Mouse (Mus musculus) CH12.LX (cell line): Measurements from ENCODE around the gene Zfp629. TPM values are rescaled to one million over a fixed set of nuclear protein-coding genes. Genes with fewer than 3 reads are reported as not detected.
"Not testable (repeated sequence)": the region's sequence is repeated elsewhere in the genome, so short reads cannot be mapped to it uniquely, and the experiment has no call there.

Experiments used
- DNase-seq: peaks from one replicate; pipeline ENCODE4 v3.0.0-alpha.2; 2013; ENCODE audit errors: extremely low read depth
- H3K27ac ChIP-seq: 2 replicates; pipeline ENCODE4 v1.5.1; 2012; ENCODE audit warnings: low read depth, mild to moderate bottlenecking, control low read depth, moderate library complexity; ENCODE audit not compliant: insufficient read depth
- H3K27me3 ChIP-seq: replicated peaks from 2 replicates; pipeline ENCODE3; 2012; ENCODE audit warnings: inconsistent platforms
- H3K36me3 ChIP-seq, 2 experiments: replicated peaks in 1 of 2; 2 replicates each; pipeline versions ENCODE3 to v1.6.1; 2012; ENCODE audit warnings: inconsistent platforms in 1 of 2, low read length in 1 of 2, mild to moderate bottlenecking in 1 of 2, mixed read lengths in 1 of 2, moderate library complexity in 1 of 2; ENCODE audit not compliant: control insufficient read depth in 1 of 2, insufficient read depth in 1 of 2
- H3K4me1 ChIP-seq, 2 experiments: 2 replicates each; pipeline ENCODE4 v1.6.1; 2012; ENCODE audit warnings: inconsistent platforms in 1 of 2, moderate library complexity in 1 of 2; ENCODE audit not compliant: insufficient read depth in 2 of 2, control insufficient read depth in 1 of 2
- H3K4me2 ChIP-seq: 2 replicates; pipeline ENCODE4 v1.6.1; 2012; ENCODE audit warnings: low read depth, mild to moderate bottlenecking, control low read depth; ENCODE audit not compliant: poor library complexity, insufficient read depth, severe bottlenecking
- H3K4me3 ChIP-seq, 3 experiments: fragments of 150-350 bp in 1 of 3; sonication (generic) in 1 of 3; replicated peaks in 1 of 3; 2 replicates each; pipeline versions ENCODE3 to v1.5.1; 2011 to 2012; ENCODE audit warnings: low read depth in 2 of 3, low read length in 2 of 3, mild to moderate bottlenecking in 2 of 3, moderate library complexity in 2 of 3, control low read depth in 1 of 3, improper control_type of control experiment in 1 of 3, inconsistent platforms in 1 of 3, mixed read lengths in 1 of 3; ENCODE audit not compliant: poor library complexity in 1 of 3
- H3K79me2 ChIP-seq: replicated peaks from 2 replicates; pipeline ENCODE4 v1.6.1; 2012; ENCODE audit warnings: mild to moderate bottlenecking, moderate library complexity; ENCODE audit not compliant: control insufficient read depth, poor library complexity, insufficient read depth, severe bottlenecking; ENCODE audit errors: extremely low read depth
- H3K9ac ChIP-seq: 2 replicates; pipeline ENCODE4 v1.6.1; 2012; ENCODE audit warnings: low read depth, mild to moderate bottlenecking, control low read depth, moderate library complexity; ENCODE audit not compliant: insufficient read depth
- H3K9me3 ChIP-seq: replicated peaks from 2 replicates; pipeline ENCODE3; 2012; ENCODE audit warnings: low read length, inconsistent platforms, mixed read lengths
- BHLHE40 ChIP-seq: IDR thresholded peaks from 2 replicates; pipeline ENCODE4 v1.6.1; 2011; ENCODE audit warnings: mild to moderate bottlenecking, low read depth, low read length, improper control_type of control experiment
- CTCF ChIP-seq, 2 experiments: IDR thresholded peaks in 1 of 2; conservative IDR thresholded peaks in 1 of 2; 2 replicates each; pipeline ENCODE4 v1.5.1; 2011 to 2012; ENCODE audit warnings: low read depth in 2 of 2, low read length in 2 of 2, improper control_type of control experiment in 1 of 2, inconsistent platforms in 1 of 2, mild to moderate bottlenecking in 1 of 2, moderate library complexity in 1 of 2
- E2F4 ChIP-seq: IDR thresholded peaks from 2 replicates; pipeline ENCODE4 v1.6.1; 2011; ENCODE audit warnings: low read depth, low read length, improper control_type of control experiment; ENCODE audit not compliant: insufficient replicate concordance
- EP300 ChIP-seq: IDR thresholded peaks from 2 replicates; pipeline ENCODE4 v1.6.1; 2011; ENCODE audit warnings: low read length, improper control_type of control experiment
- HCFC1 ChIP-seq: IDR thresholded peaks from 2 replicates; pipeline ENCODE4 v1.6.1; 2012; ENCODE audit warnings: low read depth, mild to moderate bottlenecking, inconsistent platforms, low read length, improper control_type of control experiment
- JUN ChIP-seq: IDR thresholded peaks from 2 replicates; pipeline ENCODE4 v1.6.1; 2011; ENCODE audit warnings: low read depth, mild to moderate bottlenecking, low read length, improper control_type of control experiment, moderate library complexity; ENCODE audit not compliant: insufficient read depth
- JUND ChIP-seq: conservative IDR thresholded peaks from 2 replicates; pipeline ENCODE4 v1.6.1; 2011; ENCODE audit warnings: low read depth, low read length, improper control_type of control experiment
- MAX ChIP-seq: IDR thresholded peaks from 2 replicates; pipeline ENCODE4 v1.6.1; 2011; ENCODE audit warnings: low read length, improper control_type of control experiment
- MEF2A ChIP-seq: IDR thresholded peaks from 2 replicates; pipeline ENCODE4 v1.6.1; 2014; ENCODE audit warnings: low read depth, mild to moderate bottlenecking, inconsistent platforms, low read length, improper control_type of control experiment, borderline replicate concordance
- NELFE ChIP-seq: IDR thresholded peaks from 2 replicates; pipeline ENCODE4 v1.6.1; 2011; ENCODE audit warnings: low read depth, low read length, improper control_type of control experiment
- PAX5 ChIP-seq: IDR thresholded peaks from 2 replicates; pipeline ENCODE4 v1.6.1; 2012; ENCODE audit warnings: low read length, inconsistent platforms, mixed read lengths
- POLR2AphosphoS2 ChIP-seq: IDR thresholded peaks from 2 replicates; pipeline ENCODE4 v1.6.1; 2011; ENCODE audit warnings: low read depth, low read length, improper control_type of control experiment
- RCOR1 ChIP-seq: conservative IDR thresholded peaks from 2 replicates; pipeline ENCODE4 v1.6.1; 2012; ENCODE audit warnings: low read depth, mild to moderate bottlenecking, inconsistent platforms, low read length, improper control_type of control experiment
- SIN3A ChIP-seq: IDR thresholded peaks from 2 replicates; pipeline ENCODE4 v1.6.1; 2012; ENCODE audit warnings: low read length, improper control_type of control experiment, inconsistent platforms
- ZKSCAN1 ChIP-seq: IDR thresholded peaks from 2 replicates; pipeline ENCODE4 v1.6.1; 2012; ENCODE audit warnings: low read depth, inconsistent platforms, low read length, improper control_type of control experiment, borderline replicate concordance
- dilution Hi-C: fragments of 300-500 bp; cut with MboI; formaldehyde crosslinking; loops from 2 replicates; pipeline ENCODE4 v1.14.3; 2020; ENCODE audit warnings: low sequenced_read_pairs; ENCODE audit not compliant: extremely low pct_unique_long_range_greater_than_20kb, extremely low pct_ligation_motif_present
- in situ Hi-C: fragments of 300-500 bp; cut with MboI; formaldehyde crosslinking; loops from 3 replicates; pipeline ENCODE4 v1.14.3; 2019; ENCODE audit warnings: low sequenced_read_pairs, low pct_ligation_motif_present, low pct_unique_long_range_greater_than_20kb, mixed read lengths
- polyA plus RNA-seq: library from polyadenylated mRNA; unstranded; fragments of >175 nt; gene quantifications from 2 replicates; pipeline ENCODE4 v1.2.1, GENCODE M21; 2012; ENCODE audit warnings: low read depth; ENCODE audit not compliant: insufficient read length
- total RNA-seq, 2 experiments: library from RNA; depleted of rRNA; stranded (reverse); fragments of 300-350 nt in 1 of 2; fragments of >200 nt in 1 of 2; gene quantifications; 2 replicates each; pipeline ENCODE4 v1.2.3; 2012 to 2014

Gene Zfp629
- total and polyA plus RNA-seq, 3 experiments: 0.38 to 3.2 (median 0.94) TPM

DNA sequence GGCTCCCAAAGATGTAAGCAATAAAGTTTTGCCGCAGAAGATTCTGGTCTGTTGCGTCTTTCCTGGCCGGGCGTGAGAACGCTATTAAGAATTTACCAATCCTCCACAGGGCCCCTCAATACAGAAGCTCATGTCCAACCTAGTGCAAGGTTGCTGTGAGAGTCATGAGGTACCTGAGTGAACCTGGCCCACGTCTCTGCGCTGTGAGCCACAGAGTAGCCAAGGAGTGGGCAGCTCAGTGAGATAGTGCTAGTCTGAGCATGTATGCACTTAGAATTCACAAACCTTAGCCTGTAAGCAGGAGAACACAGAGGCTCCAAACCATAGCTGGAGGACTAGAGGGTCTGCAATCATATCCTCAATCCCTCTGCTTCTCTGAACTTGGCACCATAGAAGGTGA, 10.4 kb upstream of the Zfp629 start:
- TF ChIP-seq MEF2A: no peak
- TF ChIP-seq ZKSCAN1: no peak
- no peak for TF ChIP-seq BHLHE40
- no peak for TF ChIP-seq HCFC1
- TF ChIP-seq EP300: no peak
- no peak for TF ChIP-seq NELFE
- TF ChIP-seq RCOR1: no peak
- no peak for TF ChIP-seq SIN3A
- TF ChIP-seq CTCF (conservative IDR thresholded peaks at IDR 0.05 in 1 of 2, IDR thresholded peaks at IDR 0.05 in 1 of 2; ENCODE audit: low read depth in 2 of 2, low read length in 2 of 2): no peak
- TF ChIP-seq POLR2AphosphoS2: no peak
- no peak for TF ChIP-seq PAX5
- TF ChIP-seq JUN: no peak
- no peak for TF ChIP-seq JUND
- no peak for TF ChIP-seq E2F4
- TF ChIP-seq MAX: no peak
- H3K4me2 ChIP-seq: no peak overlapping the region

DNA sequence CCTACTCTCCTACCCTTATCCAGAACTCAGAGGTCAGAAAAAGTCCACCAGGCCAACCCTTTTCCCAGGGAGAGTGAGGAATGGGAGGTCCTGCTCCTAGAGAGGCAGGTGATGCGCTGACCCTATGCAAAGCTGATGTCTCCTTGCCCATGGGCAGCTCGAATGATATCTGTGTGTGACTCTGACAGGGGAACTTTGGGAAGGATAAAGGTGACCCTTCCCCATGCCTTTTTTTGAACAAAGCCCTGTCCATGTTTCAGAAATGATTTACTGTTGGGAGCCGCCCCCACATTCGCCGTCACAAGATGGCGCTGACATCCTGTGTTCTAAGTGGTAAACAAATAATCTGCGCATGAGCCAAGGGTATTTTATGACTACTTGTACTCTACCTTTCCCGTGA, 2.8 kb upstream of the Zfp629 start:
- H3K9ac ChIP-seq, dilution Hi-C loops, H3K27ac ChIP-seq, H3K79me2 ChIP-seq, in situ Hi-C loops, H3K4me2 ChIP-seq, DNase-seq, H3K36me3 ChIP-seq, H3K9me3 ChIP-seq, H3K4me3 ChIP-seq: not testable (repeated sequence)
- peaks cover 4 to 12% of the 10 kb centered on the region in 2 experiments; a peak in 2 of 4 replicates for H3K4me1 ChIP-seq
- H3K27me3 ChIP-seq: peaks cover 26% of the 10 kb centered on the region

More for the DNA sequence above, 10.4 kb upstream of the Zfp629 start:
- dilution Hi-C loops (no loop called here), in situ Hi-C loops (no loop called here)
- Histone ChIP-seq H3K4me1 (no peaks in the 10 kb centered on the region), H3K27me3 (no peaks in the 10 kb centered on the region), H3K36me3 (no peaks in the 10 kb centered on the region), H3K9ac (no peak overlapping the region), H3K9me3 (peaks cover 2% of the 10 kb centered on the region), H3K4me3 (no peak overlapping the region), H3K79me2 (no peaks in the 10 kb centered on the region), H3K27ac (no peak overlapping the region)
- DNase-seq: no peak

DNA sequence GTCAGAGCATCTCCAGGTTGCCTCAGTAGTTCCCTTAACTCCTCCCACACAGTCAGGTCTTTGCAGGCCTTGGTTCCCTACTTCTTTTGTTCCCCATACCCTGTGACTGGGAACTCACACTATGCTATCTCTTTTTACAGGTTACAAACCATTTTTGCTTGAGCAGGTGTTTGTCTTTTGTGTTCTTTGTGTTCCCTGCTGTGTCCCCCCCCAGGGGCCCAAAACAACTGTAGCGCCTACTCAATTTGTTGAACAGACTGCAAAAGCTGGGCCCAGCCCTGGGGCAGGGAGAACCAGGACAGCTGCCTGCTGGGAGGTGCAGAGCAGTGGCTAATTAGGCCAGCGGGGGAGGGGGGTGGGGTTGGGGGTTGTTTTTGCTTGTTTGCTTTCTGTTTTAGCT, 2.4 kb upstream of the Zfp629 start:
- dilution Hi-C loops: no loop called here

More for the DNA sequence above, 2.4 kb upstream of the Zfp629 start:
- DNase-seq: no peak
- H3K9me3 ChIP-seq: peaks cover 2% of the 10 kb centered on the region
- H3K27ac ChIP-seq: no peak overlapping the region
- no peak for TF ChIP-seq MEF2A
- peaks cover 4 to 12% of the 10 kb centered on the region in 2 experiments; a peak in 2 of 4 replicates for H3K4me1 ChIP-seq
- no peak overlapping the region for H3K4me2 ChIP-seq
- H3K9ac ChIP-seq: no peak overlapping the region
- H3K4me3 ChIP-seq: no peak overlapping the region
- H3K27me3 ChIP-seq: peaks cover 30% of the 10 kb centered on the region
- H3K36me3 ChIP-seq: no peaks in the 10 kb centered on the region
- H3K79me2 ChIP-seq: no peaks in the 10 kb centered on the region
- in situ Hi-C loops: no loop called here
